Mouse (Mus musculus) G1E (cell line): ENCODE data around the gene Ttpal. TPM values are rescaled to one million over a fixed set of nuclear protein-coding genes. Genes with fewer than 3 reads are reported as not detected.
"Not testable (repeated sequence)": the region's sequence is repeated elsewhere in the genome, so short reads cannot be mapped to it uniquely, and the experiment has no call there.

Experiments used
- ATAC-seq: 2 replicates; pipeline ENCODE4 v1.8.0; 2016; ENCODE audit warnings: mild to moderate bottlenecking; ENCODE audit not compliant: insufficient number of reproducible peaks, poor library complexity, low FRiP score, severe bottlenecking; ENCODE audit errors: extremely low read depth
- DNase-seq: peaks from one replicate; pipeline ENCODE4 v3.0.0; 2012; ENCODE audit warnings: low spot score
- H3K27me3 ChIP-seq: 2 replicates; pipeline ENCODE4 v1.6.1; 2012; ENCODE audit warnings: mild to moderate bottlenecking, low read length, inconsistent platforms; ENCODE audit not compliant: insufficient read depth
- H3K36me3 ChIP-seq: replicated peaks from 2 replicates; pipeline ENCODE3; 2012; ENCODE audit warnings: mild to moderate bottlenecking, inconsistent platforms
- H3K4me1 ChIP-seq: 2 replicates; pipeline ENCODE4 v1.6.1; 2012; ENCODE audit warnings: low read depth, low read length, inconsistent platforms, mixed read lengths; ENCODE audit not compliant: insufficient read depth
- H3K4me3 ChIP-seq: 2 replicates; pipeline ENCODE4 v1.5.1; 2012; ENCODE audit warnings: low read depth, mild to moderate bottlenecking, inconsistent platforms, low read length, moderate library complexity, mixed read lengths
- H3K9me3 ChIP-seq: replicated peaks from 2 replicates; pipeline ENCODE4 v1.6.1; 2012; ENCODE audit warnings: inconsistent platforms
- CTCF ChIP-seq: IDR thresholded peaks from 2 replicates; pipeline ENCODE4 v1.5.1; 2012; ENCODE audit warnings: low read depth, low read length, inconsistent platforms, mixed read lengths
- GATA1 ChIP-seq: IDR thresholded peaks from 2 replicates; pipeline ENCODE4 v1.6.1; 2012; ENCODE audit warnings: borderline replicate concordance, low read length, inconsistent platforms, mixed read lengths
- GATA2 ChIP-seq: IDR thresholded peaks from 2 replicates; pipeline ENCODE4 v1.6.1; 2012; ENCODE audit warnings: low read depth, low read length, inconsistent platforms, borderline replicate concordance
- POLR2AphosphoS5 ChIP-seq: IDR thresholded peaks from 2 replicates; pipeline ENCODE4 v1.6.1; 2012; ENCODE audit warnings: low read depth, low read length, inconsistent platforms; ENCODE audit not compliant: insufficient replicate concordance
- TAL1 ChIP-seq: conservative IDR thresholded peaks from 2 replicates; pipeline ENCODE4 v1.6.1; 2012; ENCODE audit warnings: low read depth, low read length, inconsistent platforms, mixed read lengths
- polyA plus RNA-seq: library from polyadenylated mRNA; stranded (reverse); fragments of >175 nt; gene quantifications from 2 replicates; pipeline ENCODE4 v1.2.3, GENCODE M21; 2012
- total RNA-seq, 2 experiments: library from RNA; stranded (forward) in 1 of 2; stranded (reverse) in 1 of 2; fragments of 200-1000 nt in 1 of 2; fragments of >200 nt in 1 of 2; fragmentation: Nextera tagmentation in 1 of 2; gene quantifications; 2 replicates each; pipeline ENCODE4 v1.2.3; 2014 to 2017

Gene Ttpal
- total and polyA plus RNA-seq, 3 experiments = 18.2 to 23.0 (median 22.3) TPM

DNA sequence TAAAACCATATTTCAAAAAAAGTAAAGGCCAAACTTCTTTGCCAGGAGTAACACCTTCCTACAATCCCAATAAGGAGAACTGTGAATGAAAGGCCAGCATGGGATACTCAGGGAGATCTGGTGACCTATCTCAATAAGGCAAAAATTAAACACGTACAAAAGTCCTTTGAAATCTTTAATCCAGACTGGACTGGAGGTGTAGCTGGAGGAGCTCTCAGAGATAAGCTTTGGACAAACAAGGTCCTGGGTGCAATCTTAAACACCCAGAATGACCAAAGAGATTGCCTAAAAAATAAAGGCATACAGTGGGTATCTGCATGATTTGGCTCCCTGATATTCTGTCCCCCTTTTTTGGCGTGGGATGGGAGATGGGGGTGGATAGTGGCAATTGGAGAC lies 41.5 kb downstream of the Ttpal start:
- no peak for ATAC-seq

DNA sequence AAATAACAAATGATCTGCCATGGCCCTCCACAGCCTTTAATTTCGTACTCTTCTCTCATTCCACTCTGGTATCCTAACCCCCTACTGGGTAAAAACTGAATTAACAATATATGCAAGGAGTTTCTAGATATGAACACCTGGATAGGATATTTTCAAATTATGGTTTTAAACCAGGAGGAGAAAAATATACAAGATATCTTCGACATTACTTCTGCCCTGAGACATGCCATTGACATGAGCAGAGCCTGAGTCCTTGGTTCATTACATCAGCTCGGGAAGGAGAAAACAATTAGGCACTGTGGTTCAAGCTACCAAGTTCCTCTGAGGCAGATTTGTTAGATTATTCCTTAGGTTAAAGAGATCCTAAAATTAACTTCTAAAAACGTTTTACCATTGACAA lies 41.9 kb downstream of the Ttpal start:
- Histone ChIP-seq H3K36me3 (peaks cover 16% of the 10 kb centered on the region), H3K9me3 (no peaks in the 10 kb centered on the region), H3K27me3 (no peaks in the 10 kb centered on the region), H3K4me1 (peaks cover 16% of the 10 kb centered on the region), H3K4me3 (peak overlapping the region; percentile 76)
- ATAC-seq = no peak
- DNase-seq = no peak
- TF ChIP-seq GATA2 = no peak
- no peak for TF ChIP-seq POLR2AphosphoS5
- TF ChIP-seq CTCF = no peak
- TF ChIP-seq TAL1 = no peak
- no peak for TF ChIP-seq GATA1

More for the DNA sequence above, 41.5 kb downstream of the Ttpal start:
- H3K4me3 ChIP-seq = peak overlapping the region; percentile 76; the same call in 1 of the 2 replicates
- H3K36me3 ChIP-seq = peaks cover 20% of the 10 kb centered on the region
- H3K27me3 ChIP-seq = no peaks in the 10 kb centered on the region
- peaks cover 16% of the 10 kb centered on the region for H3K4me1 ChIP-seq
- TF ChIP-seq TAL1 = no peak
- TF ChIP-seq POLR2AphosphoS5 = no peak
- no peak for TF ChIP-seq GATA1
- no peak for TF ChIP-seq CTCF
- no peak for TF ChIP-seq GATA2
- no peaks in the 10 kb centered on the region for H3K9me3 ChIP-seq
- no peak for DNase-seq

DNA sequence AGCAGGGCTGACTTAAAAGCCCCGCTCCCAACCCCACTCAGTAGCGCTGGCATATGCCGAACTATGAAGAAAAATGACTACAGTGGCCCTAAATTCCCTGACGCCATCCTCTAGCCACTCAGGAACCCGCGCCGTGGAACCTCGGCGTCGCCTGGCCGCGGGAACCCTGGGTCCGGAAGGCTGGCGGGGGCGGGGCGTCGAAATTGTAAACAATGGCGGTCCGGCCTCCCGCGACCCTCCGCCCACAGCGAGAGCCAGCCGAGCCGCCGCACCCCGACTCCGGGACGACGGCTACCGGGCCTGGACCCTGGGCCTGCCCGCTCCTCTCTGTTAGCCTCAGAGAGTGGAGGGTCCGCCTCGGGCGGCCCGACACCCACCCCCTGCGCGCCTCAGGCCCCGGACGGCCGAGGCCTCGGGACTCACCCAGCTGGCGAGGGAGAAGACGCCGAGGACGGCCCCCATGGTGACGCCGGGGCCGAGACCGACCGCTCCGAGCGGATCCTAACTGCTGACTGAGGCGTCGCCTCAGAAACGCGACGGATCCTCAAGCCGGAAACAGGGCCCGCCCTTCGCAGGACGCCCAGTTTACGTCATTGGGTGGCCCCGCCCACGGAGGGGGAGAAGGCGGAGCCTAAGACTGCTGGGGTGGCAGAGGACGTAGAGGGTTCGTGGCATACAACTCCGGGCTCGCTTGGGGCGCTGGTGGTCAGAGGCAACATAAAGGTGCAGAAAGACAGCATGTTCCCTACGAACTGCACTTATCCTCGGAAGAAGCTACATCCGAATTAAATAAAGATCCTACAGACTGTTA lies 42.7 kb downstream of the Ttpal start, which contains the start of gene Serinc3:
TSS of gene Serinc3 (minus strand) at position 557 of the 811 bp plus-strand sequence.
- ATAC-seq = peak; percentile 98

DNA sequence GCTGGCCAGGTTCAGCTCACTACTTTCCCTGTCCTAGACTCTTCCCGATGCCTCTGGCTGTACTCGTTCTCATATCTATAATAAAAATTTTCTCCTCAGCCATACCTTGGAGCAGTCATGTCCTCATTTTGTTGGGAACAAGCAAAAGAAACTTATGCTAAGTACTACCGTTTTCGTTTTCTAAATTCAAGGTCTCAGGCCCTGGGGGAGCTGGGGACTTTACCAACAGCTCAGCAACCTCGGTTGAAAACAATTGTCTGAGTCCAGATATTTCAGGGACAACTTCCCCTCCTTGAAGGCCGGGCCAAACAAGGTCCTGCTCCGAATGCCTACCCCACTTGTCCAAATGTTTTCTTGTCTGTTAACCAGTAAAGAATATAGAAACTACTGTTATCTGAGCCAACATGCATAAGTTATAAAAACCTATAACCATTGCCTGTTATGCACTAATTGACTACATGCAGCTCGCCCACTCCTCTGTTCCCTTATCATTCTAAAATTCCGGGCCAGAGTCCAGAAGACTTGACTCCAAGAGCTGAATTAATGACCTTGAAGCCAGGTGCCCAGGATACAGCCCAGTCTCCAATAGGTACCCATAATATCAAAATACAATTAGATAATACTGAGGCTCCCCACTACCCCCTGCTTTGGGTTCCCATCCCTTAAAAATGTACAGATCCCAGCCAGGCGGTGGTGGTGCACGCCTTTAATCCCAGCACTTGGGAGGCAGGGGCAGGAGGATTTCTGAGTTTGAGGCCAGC lies 43.8 kb downstream of the Ttpal start:
- peaks cover 16% of the 10 kb centered on the region for H3K4me1 ChIP-seq
- no peak for DNase-seq
- H3K36me3 ChIP-seq = peaks cover 6% of the 10 kb centered on the region
- H3K9me3 ChIP-seq = no peaks in the 10 kb centered on the region
- no peaks in the 10 kb centered on the region for H3K27me3 ChIP-seq
- H3K4me3 ChIP-seq = no peak overlapping the region
- TF ChIP-seq GATA1 (no peak), GATA2 (no peak), POLR2AphosphoS5 (no peak), TAL1 (no peak), CTCF (no peak)
- no peak for ATAC-seq

More for the DNA sequence above, 42.7 kb downstream of the Ttpal start, which contains the start of gene Serinc3:
- TF ChIP-seq TAL1 (no peak), CTCF (no peak), POLR2AphosphoS5 (no peak), GATA1 (no peak), GATA2 (no peak)
- H3K4me3 ChIP-seq = peak within 1 kb of the TSS; percentile 76
- no peaks in the 10 kb centered on the region for H3K27me3 ChIP-seq
- H3K36me3 ChIP-seq = peaks cover 12% of the 10 kb centered on the region
- H3K4me1 ChIP-seq = peaks cover 16% of the 10 kb centered on the region
- H3K9me3 ChIP-seq = no peaks in the 10 kb centered on the region
- DNase-seq = peak; percentile 87

DNA sequence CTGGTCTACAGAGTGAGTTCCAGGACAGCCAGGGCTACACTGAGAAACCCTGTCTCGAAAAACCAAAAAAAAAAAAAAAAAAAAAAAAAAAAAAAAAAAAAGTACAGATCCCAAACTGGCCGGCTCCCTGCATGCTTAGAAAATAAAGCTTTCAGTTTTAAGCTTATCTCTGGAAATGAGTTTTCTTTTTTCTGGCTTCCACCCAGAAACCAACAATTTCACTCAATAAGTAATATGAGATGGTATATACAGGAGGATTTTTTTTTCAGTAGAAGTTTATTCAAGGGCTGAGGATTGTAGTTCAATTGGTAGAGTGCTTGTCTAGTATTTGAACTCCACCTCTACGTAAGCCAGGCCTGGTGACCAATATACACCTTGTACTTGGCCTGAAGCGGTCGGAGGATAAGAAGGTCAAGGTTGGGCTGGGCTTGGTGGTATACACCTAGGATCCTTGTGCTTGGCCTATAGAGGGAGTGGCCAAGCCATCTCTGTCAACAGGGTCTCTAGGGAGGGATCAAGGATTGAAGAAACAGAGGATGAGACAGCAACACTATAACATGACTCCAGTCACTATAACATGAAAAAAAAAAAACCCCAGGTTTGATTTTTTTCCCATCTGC lies 44.5 kb downstream of the Ttpal start:
- DNase-seq (no peak), ATAC-seq (no peak)
- no peaks in the 10 kb centered on the region for H3K9me3 ChIP-seq
- no peak overlapping the region for H3K4me3 ChIP-seq
- TF ChIP-seq POLR2AphosphoS5 = no peak
- TF ChIP-seq GATA2 = no peak
- no peak for TF ChIP-seq GATA1
- no peak for TF ChIP-seq CTCF
- TF ChIP-seq TAL1 = no peak
- peaks cover 2% of the 10 kb centered on the region for H3K36me3 ChIP-seq
- peaks cover 16% of the 10 kb centered on the region for H3K4me1 ChIP-seq
- H3K27me3 ChIP-seq = no peaks in the 10 kb centered on the region

DNA sequence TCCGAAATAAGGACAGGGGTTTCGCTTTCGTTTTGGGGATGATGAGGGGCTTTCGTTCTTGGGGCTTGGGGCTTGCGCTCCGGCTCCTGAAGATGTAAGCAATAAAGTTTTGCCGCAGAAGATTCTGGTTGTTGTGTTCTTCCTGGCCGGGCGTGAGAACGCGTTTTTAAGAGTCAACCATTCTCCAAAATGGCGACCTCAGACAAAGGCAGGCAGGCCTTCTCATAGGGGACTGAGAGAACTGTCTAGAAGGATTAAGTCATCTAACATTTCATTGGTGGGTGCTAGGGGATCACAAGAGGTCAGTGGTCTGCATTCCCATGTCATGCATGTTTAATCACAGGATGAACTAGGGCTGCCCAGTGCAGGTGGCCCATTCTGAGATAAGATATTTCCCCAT lies 53.6 kb downstream of the Ttpal start:
- H3K36me3 ChIP-seq, ATAC-seq, H3K4me3 ChIP-seq, H3K9me3 ChIP-seq, H3K27me3 ChIP-seq, DNase-seq: not testable (repeated sequence)
- H3K4me1 ChIP-seq = peaks cover 20% of the 10 kb centered on the region
